Mouse (Mus musculus): ENCODE measurements around the gene Cldn19. TPM values are rescaled to one million over a fixed set of nuclear protein-coding genes. Genes with fewer than 3 reads are reported as not detected.

Gene Cldn19
- polyA plus RNA-seq, 1 experiment from 2014 or later, result not detected

DNA sequence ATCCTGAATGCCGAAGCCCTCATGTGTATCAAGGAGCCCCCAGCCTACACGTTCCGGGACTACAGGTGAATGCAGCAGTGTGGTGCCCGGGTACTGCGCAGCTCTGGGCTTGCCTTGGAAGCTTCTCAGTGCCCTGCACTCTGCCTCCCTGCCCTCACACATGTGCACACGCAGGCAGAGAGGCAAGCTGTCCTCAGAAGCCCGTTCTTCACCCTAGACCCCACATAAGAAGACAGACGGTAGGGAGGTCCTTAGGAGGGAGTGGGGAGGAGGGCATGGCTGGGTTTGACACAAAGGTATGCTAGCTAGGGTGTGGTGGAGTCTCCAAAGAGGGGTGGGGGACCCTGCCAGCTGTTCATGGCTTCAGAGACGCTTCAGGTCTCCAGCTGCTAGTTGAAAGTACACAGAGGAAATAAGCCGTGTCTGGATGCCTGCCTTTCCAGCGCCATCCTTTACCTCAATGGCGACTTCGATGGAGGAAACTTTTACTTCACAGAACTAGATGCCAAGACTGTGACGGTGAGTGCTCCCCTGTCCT lies 8.5 kb upstream of the Cldn19 start:
- Histone ChIP-seq H3K4me3 (ENCODE audit: low read depth, low read length) (no peak overlapping the region), H3K36me3 (ENCODE audit: control insufficient read depth, insufficient read depth) (no peaks in the 10 kb centered on the region), H3K27ac (ENCODE audit: low read length) (no peak overlapping the region), H3K4me1 (ENCODE audit: control insufficient read depth, low read depth, low read length) (no peaks in the 10 kb centered on the region), H3K27me3 (ENCODE audit: control insufficient read depth, insufficient read depth, low read depth, low read length) (no peaks in the 10 kb centered on the region), H3K9ac (ENCODE audit: low read depth, low read length) (no peak overlapping the region), H3K4me2 (ENCODE audit: low read depth, low read length) (no peak overlapping the region), H3K9me3 (replicated peaks; ENCODE audit: control insufficient read depth, low read length) (no peaks in the 10 kb centered on the region)
- WGBS (ENCODE audit: insufficient replicate concordance), result 69% methylated on average over 14 of the region's 14 CpGs
- ATAC-seq (ENCODE audit: low read depth), result no peak

GRCm38 (mm10) chr4:119247462-119248235 lies 7.6 kb upstream of the Cldn19 start:
- Histone ChIP-seq H3K27ac (ENCODE audit: low read length) (no peak overlapping the region), H3K9ac (ENCODE audit: low read depth, low read length) (no peak overlapping the region), H3K36me3 (ENCODE audit: control insufficient read depth, insufficient read depth) (no peaks in the 10 kb centered on the region), H3K4me1 (ENCODE audit: control insufficient read depth, low read depth, low read length) (no peaks in the 10 kb centered on the region), H3K4me3 (ENCODE audit: low read depth, low read length) (no peak overlapping the region), H3K9me3 (replicated peaks; ENCODE audit: control insufficient read depth, low read length) (no peaks in the 10 kb centered on the region), H3K27me3 (ENCODE audit: control insufficient read depth, insufficient read depth, low read depth, low read length) (no peaks in the 10 kb centered on the region), H3K4me2 (ENCODE audit: low read depth, low read length) (no peak overlapping the region)
- WGBS (ENCODE audit: insufficient replicate concordance), result 34% methylated on average over 13 of the region's 13 CpGs
- no peak for ATAC-seq (ENCODE audit: low read depth)

- H3K4me3 ChIP-seq (ENCODE audit: low read depth, low read length), result no peak overlapping the region
- ATAC-seq (ENCODE audit: low read depth), result no peak
- H3K9me3 ChIP-seq (replicated peaks; ENCODE audit: control insufficient read depth, low read length), result no peaks in the 10 kb centered on the region
- no peak overlapping the region for H3K27ac ChIP-seq (ENCODE audit: low read length)
- no peaks in the 10 kb centered on the region for H3K36me3 ChIP-seq (ENCODE audit: control insufficient read depth, insufficient read depth)
- H3K4me1 ChIP-seq (ENCODE audit: control insufficient read depth, low read depth, low read length), result no peaks in the 10 kb centered on the region
- no peak overlapping the region for H3K4me2 ChIP-seq (ENCODE audit: low read depth, low read length)
- 76% methylated on average over 11 of the region's 11 CpGs for WGBS (ENCODE audit: insufficient replicate concordance)
- no peaks in the 10 kb centered on the region for H3K27me3 ChIP-seq (ENCODE audit: control insufficient read depth, insufficient read depth, low read depth, low read length)
- no peak overlapping the region for H3K9ac ChIP-seq (ENCODE audit: low read depth, low read length)
Measured at GRCm38 (mm10) chr4:119248407-119248965, 6.7 kb upstream of the Cldn19 start.

DNA sequence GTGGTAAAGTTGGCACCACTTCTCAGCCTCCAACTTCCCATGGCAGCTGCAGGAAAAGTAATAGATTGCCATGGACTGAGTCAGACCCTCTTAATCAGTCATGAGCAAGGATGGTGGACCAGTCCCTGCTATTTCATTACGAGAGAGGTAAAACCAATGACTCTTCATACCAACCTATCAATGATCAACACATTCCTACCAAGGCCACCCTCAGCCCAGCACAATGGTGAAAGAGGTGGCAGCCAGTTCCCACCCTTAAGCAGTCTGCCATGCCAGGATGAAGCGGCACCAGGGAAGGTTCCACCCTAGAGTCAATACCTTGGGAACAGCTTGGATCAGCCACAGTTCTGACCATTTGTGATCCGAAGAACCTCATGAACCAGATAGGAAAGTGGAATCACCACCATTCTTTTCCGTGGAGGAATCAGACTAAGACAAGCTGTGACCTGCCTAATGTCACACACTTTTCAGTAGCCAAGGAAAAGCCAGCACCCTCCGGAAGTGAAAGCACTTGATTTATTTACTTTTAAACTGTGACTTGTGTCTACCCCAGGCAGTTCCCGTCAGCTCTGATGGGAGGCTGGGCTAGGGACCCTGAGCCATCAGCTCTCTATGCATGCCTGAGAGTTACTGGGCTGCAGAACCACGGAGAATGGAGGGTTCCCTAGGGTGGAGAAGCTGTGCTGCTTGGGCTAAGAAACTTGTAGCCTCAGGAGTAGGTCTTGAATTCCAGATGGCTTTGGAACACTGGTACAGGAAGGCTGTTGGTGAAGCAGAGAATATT lies 3.0 kb upstream of the Cldn19 start:
- ATAC-seq (ENCODE audit: low read depth), result no peak
- Histone ChIP-seq H3K4me1 (ENCODE audit: control insufficient read depth, low read depth, low read length) (no peaks in the 10 kb centered on the region), H3K4me2 (ENCODE audit: low read depth, low read length) (no peak overlapping the region), H3K27me3 (ENCODE audit: control insufficient read depth, insufficient read depth, low read depth, low read length) (no peaks in the 10 kb centered on the region), H3K4me3 (ENCODE audit: low read depth, low read length) (no peak overlapping the region), H3K27ac (ENCODE audit: low read length) (no peak overlapping the region), H3K9me3 (replicated peaks; ENCODE audit: control insufficient read depth, low read length) (no peaks in the 10 kb centered on the region), H3K9ac (ENCODE audit: low read depth, low read length) (no peak overlapping the region), H3K36me3 (ENCODE audit: control insufficient read depth, insufficient read depth) (no peaks in the 10 kb centered on the region)
- WGBS (ENCODE audit: insufficient replicate concordance), result 47% methylated on average over 7 of the region's 7 CpGs

GRCm38 (mm10) chr4:119254012-119254618 lies 1.1 kb upstream of the Cldn19 start:
- 57% methylated on average over 9 of the region's 9 CpGs for WGBS (ENCODE audit: insufficient replicate concordance)
- no peak for ATAC-seq (ENCODE audit: low read depth)
- no peak overlapping the region for H3K9ac ChIP-seq (ENCODE audit: low read depth, low read length)

DNA sequence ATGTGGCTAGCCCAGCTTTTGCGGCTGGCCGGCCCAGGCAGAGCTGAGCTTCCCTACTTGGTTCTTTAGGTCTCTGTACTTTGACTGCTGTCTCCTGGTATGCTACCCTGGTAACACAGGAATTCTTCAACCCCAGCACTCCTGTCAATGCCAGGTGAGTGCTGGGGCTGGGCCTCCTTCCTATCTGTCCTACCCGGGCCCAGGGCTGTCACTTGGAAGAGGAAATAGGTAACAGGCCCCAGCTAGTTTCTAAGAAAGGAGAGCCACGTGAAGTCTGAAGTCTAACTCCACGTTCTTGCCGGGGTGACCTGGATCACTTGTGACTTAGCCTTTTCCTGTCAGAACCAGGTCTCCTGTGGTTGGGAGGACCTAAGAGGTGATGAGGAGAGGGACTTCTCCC lies 1.9 kb downstream of the Cldn19 start:
- no peak overlapping the region for H3K27ac ChIP-seq (ENCODE audit: low read length)
- no peak for ATAC-seq (ENCODE audit: low read depth)
- H3K27me3 ChIP-seq (ENCODE audit: control insufficient read depth, insufficient read depth, low read depth, low read length), result no peaks in the 10 kb centered on the region
- no peaks in the 10 kb centered on the region for H3K36me3 ChIP-seq (ENCODE audit: control insufficient read depth, insufficient read depth)
- H3K9ac ChIP-seq (ENCODE audit: low read depth, low read length), result no peak overlapping the region
- H3K4me3 ChIP-seq (ENCODE audit: low read depth, low read length), result no peak overlapping the region
- no peak overlapping the region for H3K4me2 ChIP-seq (ENCODE audit: low read depth, low read length)
- no peaks in the 10 kb centered on the region for H3K4me1 ChIP-seq (ENCODE audit: control insufficient read depth, low read depth, low read length)
- no peaks in the 10 kb centered on the region for H3K9me3 ChIP-seq (replicated peaks; ENCODE audit: control insufficient read depth, low read length)
- 69% methylated on average over 6 of the region's 6 CpGs for WGBS (ENCODE audit: insufficient replicate concordance)

More at GRCm38 (mm10) chr4:119254012-119254618, 1.1 kb upstream of the Cldn19 start:
- no peak overlapping the region for H3K27ac ChIP-seq (ENCODE audit: low read length)
- no peaks in the 10 kb centered on the region for H3K4me1 ChIP-seq (ENCODE audit: control insufficient read depth, low read depth, low read length)
- no peak overlapping the region for H3K4me2 ChIP-seq (ENCODE audit: low read depth, low read length)
- no peaks in the 10 kb centered on the region for H3K9me3 ChIP-seq (replicated peaks; ENCODE audit: control insufficient read depth, low read length)
- H3K36me3 ChIP-seq (ENCODE audit: control insufficient read depth, insufficient read depth), result no peaks in the 10 kb centered on the region
- no peak overlapping the region for H3K4me3 ChIP-seq (ENCODE audit: low read depth, low read length)
- no peaks in the 10 kb centered on the region for H3K27me3 ChIP-seq (ENCODE audit: control insufficient read depth, insufficient read depth, low read depth, low read length)

DNA sequence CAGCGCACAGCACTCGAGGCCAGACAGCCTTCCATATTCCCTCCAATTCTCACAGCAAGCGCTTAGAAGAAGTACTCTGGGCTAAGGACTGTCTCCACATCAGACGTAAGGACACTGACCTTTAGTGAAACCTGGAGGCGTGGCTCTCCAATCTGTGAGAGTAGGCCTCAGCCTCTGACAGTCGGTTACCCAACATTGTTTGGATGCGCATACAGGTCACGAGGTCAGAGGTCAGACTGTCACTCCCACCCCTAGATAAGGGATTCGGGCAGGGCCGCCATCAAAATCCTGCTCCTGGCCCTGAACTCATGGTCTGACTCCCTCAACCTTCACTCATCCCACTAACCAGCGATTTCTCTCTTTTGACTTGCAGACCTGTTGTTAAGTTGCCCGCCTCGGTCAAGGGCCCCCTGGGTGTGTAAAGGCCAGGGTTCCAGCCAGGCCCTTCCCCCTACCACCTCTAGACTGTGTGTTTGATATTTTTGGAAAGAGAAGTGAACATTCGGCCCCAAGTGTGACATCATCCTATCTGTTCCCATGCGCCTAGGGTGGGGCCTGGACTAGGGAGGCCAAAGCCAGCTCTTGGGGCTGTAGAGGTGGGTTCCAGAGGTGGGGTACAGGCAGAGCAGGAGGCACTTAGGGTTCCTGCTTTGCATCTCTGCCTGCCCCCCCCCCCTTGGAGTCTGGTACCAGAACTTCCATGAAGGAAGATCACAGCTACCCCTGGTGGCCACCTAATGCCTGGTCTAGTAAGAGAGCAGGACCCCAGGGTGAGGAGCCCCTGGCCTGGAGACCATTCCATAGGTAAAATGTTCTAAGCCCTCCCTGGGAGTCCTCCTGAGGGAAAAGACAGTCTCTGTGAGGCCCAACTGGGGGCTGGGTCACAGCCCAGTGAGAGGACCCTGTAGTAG lies 4.4 kb downstream of the Cldn19 start:
- peak; percentile 54; the same call in 1 of the 2 replicates for ATAC-seq (ENCODE audit: low read depth)
- 58% methylated on average over 15 of the region's 15 CpGs for WGBS (ENCODE audit: insufficient replicate concordance)
- no peak overlapping the region for H3K4me2 ChIP-seq (ENCODE audit: low read depth, low read length)
- H3K27me3 ChIP-seq (ENCODE audit: control insufficient read depth, insufficient read depth, low read depth, low read length), result no peaks in the 10 kb centered on the region
- no peak overlapping the region for H3K4me3 ChIP-seq (ENCODE audit: low read depth, low read length)
- no peak overlapping the region for H3K9ac ChIP-seq (ENCODE audit: low read depth, low read length)
- no peaks in the 10 kb centered on the region for H3K4me1 ChIP-seq (ENCODE audit: control insufficient read depth, low read depth, low read length)
- H3K36me3 ChIP-seq (ENCODE audit: control insufficient read depth, insufficient read depth), result no peaks in the 10 kb centered on the region
- H3K9me3 ChIP-seq (replicated peaks; ENCODE audit: control insufficient read depth, low read length), result no peaks in the 10 kb centered on the region
- H3K27ac ChIP-seq (ENCODE audit: low read length), result no peak overlapping the region

GRCm38 (mm10) chr4:119261087-119261713 lies 6.0 kb downstream of the Cldn19 start:
- 26% methylated on average over 7 of the region's 7 CpGs for WGBS (ENCODE audit: insufficient replicate concordance)
- Histone ChIP-seq H3K4me3 (ENCODE audit: low read depth, low read length) (no peak overlapping the region), H3K9ac (ENCODE audit: low read depth, low read length) (no peak overlapping the region), H3K27ac (ENCODE audit: low read length) (no peak overlapping the region), H3K9me3 (replicated peaks; ENCODE audit: control insufficient read depth, low read length) (no peaks in the 10 kb centered on the region), H3K4me2 (ENCODE audit: low read depth, low read length) (no peak overlapping the region), H3K4me1 (ENCODE audit: control insufficient read depth, low read depth, low read length) (no peaks in the 10 kb centered on the region), H3K36me3 (ENCODE audit: control insufficient read depth, insufficient read depth) (no peaks in the 10 kb centered on the region), H3K27me3 (ENCODE audit: control insufficient read depth, insufficient read depth, low read depth, low read length) (no peaks in the 10 kb centered on the region)
- ATAC-seq (ENCODE audit: low read depth), result no peak
